Mouse (Mus musculus) hindbrain, embryonic 16.5 days (tissue): Measurements from ENCODE around the gene Cpa1. TPM values are rescaled to one million over a fixed set of nuclear protein-coding genes. Genes with fewer than 3 reads are reported as not detected.

Source experiments
- ATAC-seq: fragments of 200-750 bp; cut with Nextera tagmentation; 2 replicates; pipeline ENCODE4 v1.8.0; 2017; ENCODE audit warnings: moderate TSS enrichment, moderate library complexity
- H3K27ac ChIP-seq: fragments of 300-500 bp; sonication (generic); 2 replicates; pipeline ENCODE4 v1.5.1; 2014; ENCODE audit warnings: low read depth, mild to moderate bottlenecking, control low read depth, low read length, moderate library complexity
- H3K27me3 ChIP-seq: fragments of 300-500 bp; sonication (generic); replicated peaks from 2 replicates; pipeline ENCODE4 v1.6.1; 2014; ENCODE audit warnings: low read length; ENCODE audit not compliant: control insufficient read depth, insufficient read depth
- H3K36me3 ChIP-seq: fragments of 300-500 bp; sonication (generic); 2 replicates; pipeline ENCODE4 v1.6.1; 2014; ENCODE audit warnings: mild to moderate bottlenecking, low read length, moderate library complexity, mixed read lengths; ENCODE audit not compliant: control insufficient read depth, insufficient read depth
- H3K4me1 ChIP-seq: fragments of 300-500 bp; sonication (generic); 2 replicates; pipeline ENCODE4 v1.6.1; 2014; ENCODE audit warnings: low read depth, low read length; ENCODE audit not compliant: control insufficient read depth, insufficient read depth
- H3K4me2 ChIP-seq: fragments of 300-500 bp; sonication (generic); 2 replicates; pipeline ENCODE4 v1.6.1; 2014; ENCODE audit warnings: mild to moderate bottlenecking, low read length, control low read depth, moderate library complexity
- H3K4me3 ChIP-seq: fragments of 300-500 bp; sonication (generic); 2 replicates; pipeline ENCODE4 v1.5.1; 2014; ENCODE audit warnings: mild to moderate bottlenecking, low read length, control low read depth, moderate library complexity
- H3K9ac ChIP-seq: fragments of 300-500 bp; sonication (generic); 2 replicates; pipeline ENCODE4 v1.6.1; 2014; ENCODE audit warnings: low read depth, mild to moderate bottlenecking, control low read depth, low read length, moderate library complexity
- H3K9me3 ChIP-seq: fragments of 300-500 bp; sonication (generic); 2 replicates; pipeline ENCODE4 v1.6.1; 2014; ENCODE audit warnings: mild to moderate bottlenecking, low read length, moderate library complexity; ENCODE audit not compliant: control insufficient read depth
- WGBS: fragments of 180-500 bp; shearing (Covaris S2); extraction: QIAGEN DNeasy Blood & Tissue Kit; methylation state at CpG from one replicate; pipeline ENCODE4 v1.1.7; 2014; 5-methylcytosine and 5-hydroxymethylcytosine counted together
- polyA plus RNA-seq: library from polyadenylated mRNA; unstranded; fragments of >200 nt; fragmentation: Nextera tagmentation; extraction: Ambion mirVana; gene quantifications from 2 replicates; pipeline ENCODE4 v1.2.1, GENCODE M21; 2015

Gene Cpa1
- polyA plus RNA-seq, 1 experiment from 2014 or later, result 0.85 TPM

DNA sequence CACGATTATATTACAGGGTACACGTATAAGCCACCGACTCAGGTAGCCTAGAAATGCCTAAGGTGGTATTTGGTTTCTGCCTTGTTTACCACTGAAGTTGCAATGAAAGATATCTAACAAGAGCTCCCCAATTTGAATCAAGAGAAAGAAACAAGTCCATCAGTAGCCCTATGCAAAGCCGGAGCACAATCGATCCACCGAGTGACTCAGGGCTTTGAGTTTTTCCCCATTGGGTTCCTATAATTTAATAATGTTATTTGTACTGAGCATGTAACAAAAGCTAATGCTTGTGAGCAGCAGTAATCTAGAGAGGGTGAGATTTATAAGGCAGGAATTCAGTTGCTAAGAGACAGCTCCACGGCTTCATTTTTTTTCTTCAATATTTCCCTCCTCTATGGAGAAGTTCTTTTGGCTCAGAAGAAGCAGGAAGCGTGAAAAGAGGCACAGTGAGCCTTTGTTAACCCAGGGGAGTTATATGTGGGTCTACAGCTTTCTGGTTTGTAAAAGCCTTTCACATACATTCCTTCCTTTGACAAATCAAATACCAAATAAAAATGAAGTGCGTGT is 35.8 kb downstream of the Cpa1 start:
- ATAC-seq, result peak; percentile 46
- H3K27ac ChIP-seq, result peak overlapping the region; percentile 90
- 25% methylated on average over 9 of the region's 9 CpGs for WGBS

DNA sequence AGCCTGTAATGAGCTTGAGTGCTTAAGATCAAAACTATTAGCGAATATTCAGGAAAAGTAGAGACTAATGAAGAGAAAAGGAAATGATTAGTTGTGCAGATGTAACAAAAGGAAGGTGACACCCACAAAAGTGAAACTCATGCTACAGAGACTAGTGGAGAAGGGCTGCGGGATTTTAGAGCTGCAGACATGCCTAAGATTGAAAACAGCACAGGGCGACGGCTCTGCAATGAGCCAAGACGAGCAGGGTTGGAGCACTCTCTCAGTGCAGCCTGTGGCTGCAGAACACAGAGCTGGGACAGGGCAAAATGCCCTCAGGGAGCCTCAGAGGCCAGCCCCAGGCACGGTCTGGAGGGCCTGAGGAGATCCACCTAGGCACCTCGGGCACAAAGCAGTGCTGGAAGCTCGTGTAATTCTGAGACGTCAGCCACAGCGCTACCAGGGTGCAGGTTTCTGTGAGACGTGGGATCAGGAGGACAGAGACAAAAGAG is 36.3 kb downstream of the Cpa1 start:
- H3K27me3 ChIP-seq, result no peaks in the 10 kb centered on the region
- H3K36me3 ChIP-seq, result no peaks in the 10 kb centered on the region
- peaks cover 33% of the 10 kb centered on the region for H3K4me1 ChIP-seq
- H3K9ac ChIP-seq, result peak overlapping the region; percentile 57
- peak overlapping the region; percentile 90 for H3K27ac ChIP-seq
- no peak overlapping the region for H3K4me3 ChIP-seq
- peak overlapping the region; percentile 46 for H3K4me2 ChIP-seq
- H3K9me3 ChIP-seq, result no peaks in the 10 kb centered on the region
- 6% methylated on average over 11 of the region's 11 CpGs for WGBS
- peak; percentile 67 for ATAC-seq

More for the DNA sequence above, 35.8 kb downstream of the Cpa1 start:
- Histone ChIP-seq H3K9ac (peak overlapping the region; percentile 57), H3K4me1 (peaks cover 33% of the 10 kb centered on the region), H3K27me3 (no peaks in the 10 kb centered on the region), H3K4me2 (peak overlapping the region; percentile 46), H3K9me3 (no peaks in the 10 kb centered on the region), H3K4me3 (no peak overlapping the region), H3K36me3 (no peaks in the 10 kb centered on the region)

DNA sequence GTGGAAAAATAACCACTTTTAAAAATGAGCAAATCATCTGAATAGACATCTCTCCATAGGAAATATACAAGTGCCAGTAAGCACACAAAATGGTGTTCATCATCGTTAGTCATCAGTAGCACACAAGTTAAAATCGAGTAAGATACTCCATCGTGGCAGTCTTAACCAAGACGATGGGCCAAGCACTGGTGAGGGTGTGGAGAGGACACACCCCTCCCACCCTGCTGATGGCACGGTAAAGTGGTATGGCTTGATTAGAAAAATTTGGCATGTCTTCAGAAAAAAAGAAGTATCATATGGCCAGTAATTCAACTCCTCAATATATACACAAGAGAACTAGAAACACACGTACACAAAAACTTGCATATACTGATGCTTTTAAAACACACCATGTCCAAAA is 37.5 kb downstream of the Cpa1 start:
- peaks cover 33% of the 10 kb centered on the region for H3K4me1 ChIP-seq
- no peaks in the 10 kb centered on the region for H3K36me3 ChIP-seq

DNA sequence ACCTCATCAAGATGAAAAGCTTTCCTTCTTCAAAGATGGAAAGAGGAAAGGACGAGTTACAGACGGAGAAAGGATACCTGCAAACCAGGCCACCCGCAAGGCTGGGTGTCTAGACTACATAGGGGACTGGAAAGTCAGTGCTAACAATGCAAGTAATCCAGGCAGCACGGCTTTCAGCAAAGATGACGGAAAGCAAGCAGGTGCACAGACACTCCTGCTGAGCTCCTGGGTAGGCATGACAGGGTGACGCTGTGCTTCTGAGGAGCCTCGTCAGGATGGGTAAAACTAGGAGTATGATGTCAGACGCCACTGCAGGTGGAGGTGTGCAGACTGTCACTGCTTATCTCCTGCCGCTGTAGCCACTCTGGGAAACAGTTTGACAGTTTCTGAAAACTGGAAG is 38.6 kb downstream of the Cpa1 start:
- Histone ChIP-seq H3K27ac (no peak overlapping the region), H3K4me1 (peaks cover 36% of the 10 kb centered on the region)

More for the DNA sequence above, 37.5 kb downstream of the Cpa1 start:
- H3K4me3 ChIP-seq, result no peak overlapping the region
- whole genome bisulfite sequencing, result 84% methylated on average over 6 of the region's 6 CpGs
- no peaks in the 10 kb centered on the region for H3K9me3 ChIP-seq
- no peaks in the 10 kb centered on the region for H3K27me3 ChIP-seq
- no peak overlapping the region for H3K27ac ChIP-seq
- H3K9ac ChIP-seq, result no peak overlapping the region
- no peak for ATAC-seq
- no peak overlapping the region for H3K4me2 ChIP-seq

DNA sequence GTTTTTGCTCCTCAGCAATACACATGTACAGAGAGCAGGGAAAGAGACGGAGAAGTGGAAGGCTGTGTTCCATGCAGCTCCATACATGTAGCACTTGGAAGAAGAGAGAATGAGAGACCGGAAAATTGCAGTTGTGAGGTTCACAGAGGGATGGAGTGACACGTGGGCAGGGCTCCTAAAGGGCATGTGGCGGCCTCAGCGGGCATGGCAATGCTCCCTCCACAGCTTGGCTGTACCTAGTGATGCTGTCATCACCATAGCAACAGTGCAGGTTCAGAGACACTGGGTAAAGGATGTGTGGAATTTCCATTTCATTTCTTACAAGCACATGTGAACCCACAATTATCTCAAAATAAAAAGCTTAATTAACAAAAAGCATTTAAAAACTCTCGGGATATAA is 39.5 kb downstream of the Cpa1 start:
- Histone ChIP-seq H3K4me3 (no peak overlapping the region), H3K9ac (no peak overlapping the region), H3K27me3 (no peaks in the 10 kb centered on the region), H3K27ac (0 out of 2 replicates have a peak overlapping the region, but pooled peaks have one; percentile 37), H3K4me2 (no peak overlapping the region), H3K9me3 (no peaks in the 10 kb centered on the region), H3K4me1 (peaks cover 35% of the 10 kb centered on the region), H3K36me3 (no peaks in the 10 kb centered on the region)
- ATAC-seq, result peak; percentile 76
- 15% methylated on average over 6 of the region's 6 CpGs for WGBS

More for the DNA sequence above, 38.6 kb downstream of the Cpa1 start:
- 82% methylated on average over 9 of the region's 9 CpGs for WGBS
- Histone ChIP-seq H3K4me3 (no peak overlapping the region), H3K9ac (no peak overlapping the region), H3K36me3 (no peaks in the 10 kb centered on the region), H3K4me2 (no peak overlapping the region), H3K27me3 (no peaks in the 10 kb centered on the region), H3K9me3 (no peaks in the 10 kb centered on the region)
- no peak for ATAC-seq

DNA sequence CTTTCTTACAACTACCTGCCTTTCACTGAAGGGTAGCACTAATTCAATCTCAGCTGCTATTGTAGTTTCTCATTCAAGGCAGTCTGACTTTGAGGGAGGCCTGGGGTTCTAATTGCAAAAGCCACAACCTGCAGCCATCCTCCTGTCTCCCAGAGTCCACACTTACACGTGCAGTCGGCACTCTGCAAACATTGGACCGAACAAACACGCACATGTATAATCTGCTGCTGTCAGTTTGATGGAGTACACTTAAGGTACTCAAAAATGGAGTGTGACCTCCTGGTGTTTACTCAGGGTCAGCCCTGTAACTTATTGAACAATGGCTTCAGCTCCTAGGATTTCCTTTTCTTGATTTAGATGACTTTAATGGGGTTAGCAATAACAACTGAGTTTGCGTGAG is 40.5 kb downstream of the Cpa1 start:
- Histone ChIP-seq H3K27me3 (no peaks in the 10 kb centered on the region), H3K4me3 (no peak overlapping the region), H3K4me1 (peaks cover 26% of the 10 kb centered on the region), H3K4me2 (no peak overlapping the region), H3K9ac (peak overlapping the region; percentile 3; the same call in 1 of the 2 replicates), H3K36me3 (no peaks in the 10 kb centered on the region), H3K9me3 (no peaks in the 10 kb centered on the region), H3K27ac (no peak overlapping the region)
- 63% methylated on average over 5 of the region's 5 CpGs for WGBS
- no peak for ATAC-seq

DNA sequence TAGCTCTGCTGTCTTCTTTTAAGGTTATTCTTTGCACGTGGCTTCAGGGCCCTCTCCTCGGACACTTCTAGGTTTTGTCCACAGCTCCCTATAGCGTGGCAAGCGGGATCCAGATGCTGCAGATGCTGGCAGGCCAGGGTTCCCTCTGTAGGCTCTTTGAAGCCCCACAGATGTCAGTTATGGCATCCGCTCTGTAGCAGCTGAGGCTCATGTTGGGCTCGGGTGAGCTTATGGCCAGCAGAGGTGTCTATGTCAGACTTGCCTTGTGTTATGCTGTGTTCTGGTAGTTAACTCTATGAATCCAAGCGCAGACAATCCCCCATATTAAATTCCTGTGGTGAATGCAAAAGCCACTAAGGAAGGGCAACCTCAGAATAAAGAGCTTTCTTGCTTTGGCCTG is 41.4 kb downstream of the Cpa1 start:
- ATAC-seq, result no peak
- Histone ChIP-seq H3K4me1 (peaks cover 18% of the 10 kb centered on the region), H3K4me3 (no peak overlapping the region), H3K9ac (no peak overlapping the region), H3K27ac (no peak overlapping the region), H3K27me3 (no peaks in the 10 kb centered on the region), H3K9me3 (no peaks in the 10 kb centered on the region), H3K4me2 (no peak overlapping the region), H3K36me3 (no peaks in the 10 kb centered on the region)
- 81% methylated on average over 7 of the region's 7 CpGs for WGBS

DNA sequence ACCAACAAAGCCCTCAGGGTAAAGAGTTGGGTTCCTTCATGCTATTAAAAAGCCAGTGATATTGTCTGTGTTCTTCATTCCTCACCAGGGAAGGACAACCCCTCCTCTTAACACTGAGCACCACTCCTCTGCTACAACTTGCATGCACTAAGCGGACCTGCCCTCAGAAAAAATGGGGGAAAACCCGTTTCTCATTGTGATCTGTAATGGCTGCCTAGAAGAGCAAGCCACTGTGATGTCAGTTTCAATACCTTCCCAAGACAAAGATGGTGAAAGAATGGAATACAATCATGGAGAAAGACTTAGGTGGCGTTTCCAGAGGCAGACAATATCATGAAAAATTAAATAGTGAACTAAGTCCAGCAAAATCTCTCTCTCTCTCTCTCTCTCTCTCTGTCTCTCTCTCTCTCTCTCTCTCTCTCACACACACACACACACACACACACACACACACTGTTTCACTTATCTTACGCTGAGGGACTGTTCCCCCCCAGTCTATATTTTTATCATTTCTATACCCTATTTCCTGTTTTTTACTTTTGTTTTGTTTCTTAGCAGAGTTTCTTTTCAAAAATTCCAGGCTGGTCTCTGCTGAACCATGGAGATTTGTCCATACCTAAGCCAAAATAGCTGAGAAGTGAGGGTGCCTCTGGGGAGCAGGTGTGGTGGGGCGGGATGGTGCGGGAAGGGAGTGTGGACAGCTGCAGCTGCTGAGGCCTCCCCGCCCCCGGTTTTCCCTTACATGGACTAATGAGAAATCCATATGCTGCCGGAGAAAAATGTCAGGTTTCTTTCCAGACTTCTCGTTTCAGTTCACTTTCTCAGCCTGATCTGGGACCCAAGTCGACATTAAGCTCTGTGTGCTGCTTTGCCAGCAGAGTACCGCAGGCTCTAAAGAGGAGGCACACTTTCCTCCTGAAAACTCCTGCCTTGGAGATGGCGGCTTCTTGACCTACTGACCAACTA is 43.2 kb downstream of the Cpa1 start:
- 56% methylated on average over 13 of the region's 13 CpGs for WGBS
- peak overlapping the region; percentile 20; the same call in 1 of the 2 replicates for H3K27ac ChIP-seq
- no peak for ATAC-seq
- no peak overlapping the region for H3K4me3 ChIP-seq
- peak overlapping the region; percentile 14; the same call in 1 of the 2 replicates for H3K9ac ChIP-seq
- H3K36me3 ChIP-seq, result no peaks in the 10 kb centered on the region
- H3K4me1 ChIP-seq, result peaks cover 13% of the 10 kb centered on the region
- no peaks in the 10 kb centered on the region for H3K9me3 ChIP-seq
- no peak overlapping the region for H3K4me2 ChIP-seq
- no peaks in the 10 kb centered on the region for H3K27me3 ChIP-seq

DNA sequence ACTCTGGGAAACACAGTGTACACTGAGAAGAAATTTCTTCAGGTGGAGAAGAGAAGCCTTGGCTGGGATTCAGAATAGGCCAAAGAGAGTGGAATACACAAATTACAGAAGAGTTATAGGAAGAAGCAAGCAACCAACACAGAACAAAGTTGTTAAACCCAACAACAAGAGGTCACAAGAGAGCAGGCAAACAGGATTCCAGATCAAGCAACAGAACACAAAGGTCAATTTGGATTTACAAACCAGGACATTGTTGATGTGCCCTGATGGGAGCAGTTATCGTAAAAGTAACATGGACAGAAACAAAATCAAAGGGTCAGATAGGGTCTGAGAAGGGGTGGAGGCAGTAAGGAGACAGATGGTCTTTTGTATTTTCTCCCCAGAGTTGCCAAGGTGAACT is 45.6 kb downstream of the Cpa1 start:
- H3K27ac ChIP-seq, result no peak overlapping the region
- no peak overlapping the region for H3K4me3 ChIP-seq
- 69% methylated on average over 1 of the region's 1 CpGs for WGBS
- no peak overlapping the region for H3K9ac ChIP-seq
- no peaks in the 10 kb centered on the region for H3K9me3 ChIP-seq
- H3K36me3 ChIP-seq, result no peaks in the 10 kb centered on the region
- H3K4me2 ChIP-seq, result no peak overlapping the region
- peaks cover 6% of the 10 kb centered on the region for H3K4me1 ChIP-seq
- H3K27me3 ChIP-seq, result no peaks in the 10 kb centered on the region
- no peak for ATAC-seq
